ENCODE assay signal across 8 mouse cellular contexts in genomic region chr10:14089488-14089887, GRCm38 (mm10).
DNase-seq lines count a peak whose midpoint lies in the region.

No protein-coding gene starts in this region.

- no peaks in the 10 kb centered on the region for H3K27me3 ChIP-seq in midbrain, embryonic 10.5 days (ENCODE audit: low read depth, poor library complexity, severe bottlenecking)

- 52% methylated on average over 9 of the region's 9 CpGs for WGBS in midbrain, embryonic 10.5 days

- H3K27ac ChIP-seq in midbrain, embryonic 10.5 days (replicated peaks): no peak overlapping the region

- no peaks in the 10 kb centered on the region; the same call in 1 of the 2 replicates for H3K9me3 ChIP-seq in midbrain, embryonic 10.5 days (replicated peaks)

- H3K4me3 ChIP-seq in midbrain, embryonic 10.5 days: no peak overlapping the region

- no peaks in the 10 kb centered on the region for H3K4me1 ChIP-seq in midbrain, embryonic 10.5 days

- peak; percentile 35 for DNase-seq in adrenal gland, postnatal 14 days
- no peak for DNase-seq in adrenal gland, adult 2 months
- peak; percentile 33 for DNase-seq in kidney, adult 9 months
- DNase-seq in kidney, adult 11 months: no peak
- DNase-seq in adipocyte (ENCODE audit: low spot score): peak; percentile 31
- DNase-seq in midbrain, embryonic 10.5 days (ENCODE audit: low spot score): peak; percentile 18
- no peak for DNase-seq in right cerebral cortex, postnatal 25 days
- no peak for DNase-seq in left cerebral cortex, adult 9 months (ENCODE audit: low spot score in 2 of 2)

- no peaks in the 10 kb centered on the region for H3K36me3 ChIP-seq in midbrain, embryonic 10.5 days

Comparison
In these comparisons a context has a peak if more than half of its experiments do, and no peak if none do; other contexts are left out.
1. DNase-seq: peak in adrenal gland, postnatal 14 days (single experiment), kidney, adult 9 months (single experiment), adipocyte (single experiment) and midbrain, embryonic 10.5 days (single experiment); none in adrenal gland, adult 2 months (single experiment), kidney, adult 11 months (single experiment), right cerebral cortex, postnatal 25 days (single experiment) and left cerebral cortex, adult 9 months (0 of 2).